Mouse (Mus musculus): ENCODE data around the gene Olfml2a.

The Olfml2a gene

DNA sequence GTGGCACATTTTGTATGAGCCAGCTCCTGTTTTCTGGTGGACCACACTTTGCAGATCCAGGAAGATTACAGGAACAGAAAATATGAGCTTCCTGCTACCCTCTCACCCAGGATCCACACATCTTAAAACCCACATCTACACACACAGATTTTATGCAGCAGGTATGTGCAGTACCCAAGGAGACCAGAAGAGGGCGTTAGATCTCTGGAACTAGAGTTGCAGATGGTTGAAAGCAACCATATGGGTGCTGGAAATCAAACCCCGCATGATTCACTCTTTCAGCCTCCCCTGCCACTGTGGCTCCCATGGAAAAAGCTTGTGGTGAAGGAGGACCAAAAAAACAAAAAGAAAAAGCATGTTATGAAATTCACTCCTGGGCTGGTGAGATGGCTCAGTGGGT lies 7.3 kb downstream of the Olfml2a start:
- DNase-seq: no peak

DNA sequence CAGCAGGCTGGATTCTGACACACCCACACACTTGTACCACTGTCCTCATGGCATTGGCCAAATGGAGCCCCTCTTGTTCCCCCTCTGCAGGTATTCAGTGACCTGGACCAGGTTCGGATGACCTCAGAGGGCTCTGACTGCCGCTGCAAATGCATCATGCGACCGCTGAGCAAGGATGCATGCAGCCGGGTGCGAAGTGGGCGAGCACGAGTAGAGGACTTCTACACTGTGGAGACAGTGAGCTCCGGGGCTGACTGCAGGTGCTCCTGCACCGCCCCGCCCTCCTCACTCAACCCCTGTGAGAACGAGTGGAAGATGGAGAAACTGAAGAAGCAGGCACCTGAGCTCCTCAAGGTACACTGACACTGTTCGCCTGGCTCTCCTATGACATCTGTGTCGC lies 9.6 kb downstream of the Olfml2a start:
- DNase-seq: no peak

DNA sequence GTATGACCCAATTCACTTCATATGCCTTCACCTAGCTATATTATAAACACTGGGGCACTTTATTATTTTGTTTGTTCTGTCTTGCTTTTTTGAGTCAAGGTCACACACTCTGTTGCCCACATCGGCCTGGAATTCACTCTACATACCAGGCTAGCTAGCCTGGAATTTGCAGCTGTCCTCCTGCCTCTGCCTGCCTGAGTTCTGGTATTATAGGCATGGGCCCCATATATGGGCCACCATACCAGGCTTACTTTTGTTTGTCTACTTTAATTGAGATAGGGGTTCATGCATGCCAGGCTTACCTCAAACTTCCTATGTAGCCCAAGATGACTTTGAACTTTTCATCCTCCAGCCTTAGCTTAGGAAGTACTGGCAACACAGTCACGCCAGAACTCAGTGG lies 10.1 kb downstream of the Olfml2a start:
- DNase-seq: no peak

DNA sequence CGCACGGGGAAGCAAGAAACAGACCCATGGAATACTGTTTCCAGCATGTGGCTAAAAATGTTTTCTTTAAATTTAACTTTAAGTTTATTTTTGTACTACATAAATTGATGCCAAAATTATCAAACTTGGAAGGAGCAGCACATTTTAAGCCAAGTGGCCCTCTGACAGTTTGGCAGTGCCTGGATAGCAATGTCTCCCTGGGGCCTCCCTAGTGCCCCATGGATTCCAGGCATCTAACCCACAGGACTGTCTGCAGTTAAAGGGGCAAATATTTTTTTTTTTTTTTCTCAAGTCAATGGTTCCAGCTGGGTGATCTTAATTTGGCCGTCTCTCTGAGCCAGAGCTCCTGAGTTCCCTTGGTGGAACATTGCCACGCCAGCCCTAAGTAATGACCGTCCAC lies 11.4 kb downstream of the Olfml2a start:
- no peak for DNase-seq

DNA sequence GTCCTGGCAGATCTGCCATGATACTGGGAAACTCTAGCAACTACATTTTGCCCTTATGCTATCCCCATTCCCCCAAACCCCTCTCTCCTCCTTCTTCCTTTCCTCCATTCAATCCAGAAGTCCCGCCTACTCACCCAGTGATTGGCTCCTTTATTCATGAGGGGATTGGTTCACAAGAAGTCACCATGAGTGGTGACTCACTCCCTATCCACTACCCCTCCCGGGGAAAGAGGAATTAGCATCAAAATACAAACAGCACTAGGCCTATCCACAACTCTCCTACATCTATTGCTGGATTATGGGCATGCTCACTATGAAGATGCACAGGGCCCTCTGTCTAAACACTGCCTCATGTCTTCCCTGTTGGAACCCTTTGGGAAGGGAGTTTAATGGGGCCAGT lies 12.2 kb downstream of the Olfml2a start:
- DNase-seq: no peak

DNA sequence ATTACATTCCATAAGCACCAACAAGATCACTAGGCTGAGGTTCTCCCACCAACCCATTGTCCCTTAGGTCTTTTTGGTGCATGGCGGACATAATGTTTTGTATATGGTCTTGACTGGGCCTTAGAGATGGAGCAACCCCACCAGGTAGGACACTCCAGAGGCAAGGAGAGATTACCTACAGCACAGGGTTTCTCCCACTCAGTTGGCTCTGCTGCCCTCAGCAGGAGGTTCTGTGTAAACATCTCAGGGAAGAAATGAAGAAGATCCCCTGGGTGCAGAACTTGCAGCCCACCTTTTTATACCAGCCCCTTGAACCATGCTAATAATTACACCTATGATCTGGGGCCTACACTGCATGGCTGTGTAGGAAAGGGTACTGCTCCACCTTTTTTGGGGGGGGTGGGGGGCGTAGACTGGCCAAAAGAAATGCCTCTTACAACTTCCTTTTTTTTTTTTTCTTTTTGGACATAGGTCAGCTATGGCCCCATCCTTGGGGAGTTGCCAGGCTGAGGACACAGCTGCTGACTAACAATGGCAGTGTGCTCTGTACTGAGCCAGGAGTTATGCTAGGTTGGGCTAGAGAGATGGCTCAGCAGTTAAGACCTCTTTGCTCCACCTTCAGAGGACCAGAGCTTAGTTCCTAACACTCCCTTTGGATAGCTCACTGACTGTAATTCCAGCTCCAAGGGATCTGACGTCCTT lies 12.8 kb downstream of the Olfml2a start:
- peak; percentile 34 for DNase-seq

DNA sequence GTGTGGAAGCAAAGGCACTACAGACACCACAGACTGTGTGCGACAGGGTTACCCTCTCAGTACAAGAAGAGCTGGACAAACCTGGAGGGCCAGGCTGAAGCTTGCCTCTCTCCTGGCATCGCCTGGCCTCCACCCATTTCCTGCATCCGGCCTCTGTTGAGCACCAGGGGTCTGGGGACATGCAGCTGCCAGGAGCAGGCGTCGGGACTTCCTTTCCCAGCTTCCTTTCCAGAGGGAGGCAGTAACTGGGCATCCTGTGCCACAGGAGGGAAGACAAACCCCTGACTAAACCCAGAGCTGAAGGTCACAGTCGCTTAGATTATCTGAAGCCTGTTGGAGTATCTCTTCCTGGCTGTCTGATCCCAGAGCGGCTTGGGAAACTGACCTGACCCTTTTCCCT lies 15.8 kb downstream of the Olfml2a start:
- peak; percentile 70 for DNase-seq

DNA sequence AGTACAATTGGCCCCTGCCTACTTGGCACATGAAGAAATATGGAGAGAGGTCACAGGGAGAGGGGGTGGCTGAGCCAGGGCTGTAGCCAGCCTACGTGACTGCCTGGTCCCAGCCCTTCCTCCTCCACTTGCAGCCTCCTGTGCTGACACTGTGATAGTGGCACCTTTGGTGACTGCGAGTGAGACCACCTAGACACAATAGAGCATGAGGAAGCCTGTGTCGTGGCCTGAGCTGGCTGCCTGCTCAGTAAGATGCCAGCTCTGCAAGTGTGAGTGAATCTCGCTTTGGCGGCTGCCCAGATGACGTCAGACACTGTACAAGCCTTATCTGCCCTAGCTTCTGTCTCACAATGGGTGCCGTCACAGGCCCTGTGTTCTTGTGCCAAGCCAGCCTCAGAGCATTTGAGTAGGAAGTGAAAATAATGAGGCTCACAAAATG lies 18.5 kb downstream of the Olfml2a start:
- peak; percentile 91 for DNase-seq

DNA sequence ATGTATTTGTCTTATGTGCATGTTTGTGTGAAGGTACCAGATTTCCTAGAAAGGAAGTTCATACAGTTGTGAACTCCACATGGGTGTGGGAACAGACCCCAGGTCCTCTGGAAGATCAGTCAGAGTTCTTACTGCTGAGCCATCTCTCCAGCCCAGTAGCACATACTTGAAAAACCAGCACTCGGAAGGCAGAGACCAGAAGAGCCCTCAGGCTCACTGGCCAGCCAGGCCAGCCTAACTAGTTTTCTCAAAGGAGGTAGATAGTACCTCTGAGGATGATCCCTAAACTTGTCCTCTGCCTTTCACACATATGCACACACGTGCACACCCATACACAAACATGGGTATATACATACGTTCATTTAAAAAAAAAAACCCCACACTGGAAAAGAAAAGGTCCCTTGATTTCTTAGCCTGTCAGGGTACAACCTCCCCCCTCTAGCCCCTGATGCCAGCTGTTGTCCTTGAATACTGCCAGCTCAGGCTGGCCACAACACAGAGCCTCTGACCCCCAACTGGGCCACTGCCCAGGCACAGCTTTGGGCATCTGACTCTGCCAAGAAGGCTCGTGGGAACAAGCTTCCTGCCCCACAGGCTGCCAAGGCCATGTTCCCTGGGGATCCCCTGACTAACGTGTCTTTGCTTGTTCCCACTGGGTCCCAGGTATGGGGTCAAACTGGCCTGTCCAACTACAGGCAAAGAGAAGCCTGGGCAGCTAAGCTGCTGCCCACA lies 21.5 kb downstream of the Olfml2a start:
- DNase-seq: no peak

DNA sequence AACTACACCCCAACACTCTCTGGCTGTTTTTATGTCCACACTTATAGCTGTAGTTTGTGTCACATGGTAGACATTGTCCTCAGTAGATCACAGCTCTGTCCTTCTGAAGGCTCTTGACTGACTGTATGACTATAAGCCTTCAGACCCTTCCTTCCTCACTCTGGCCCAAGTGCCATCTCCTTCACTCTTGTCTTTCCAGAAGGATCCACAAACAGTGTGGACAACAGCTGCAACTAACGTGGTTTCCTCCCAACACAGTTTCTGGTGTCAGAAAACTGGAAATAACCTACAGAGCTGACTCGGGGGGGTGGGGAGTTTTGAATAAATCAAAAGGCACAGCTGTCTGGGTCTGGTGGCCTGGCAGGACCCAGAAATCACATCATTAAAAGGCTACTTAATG lies 24.3 kb downstream of the Olfml2a start:
- no peak for DNase-seq

DNA sequence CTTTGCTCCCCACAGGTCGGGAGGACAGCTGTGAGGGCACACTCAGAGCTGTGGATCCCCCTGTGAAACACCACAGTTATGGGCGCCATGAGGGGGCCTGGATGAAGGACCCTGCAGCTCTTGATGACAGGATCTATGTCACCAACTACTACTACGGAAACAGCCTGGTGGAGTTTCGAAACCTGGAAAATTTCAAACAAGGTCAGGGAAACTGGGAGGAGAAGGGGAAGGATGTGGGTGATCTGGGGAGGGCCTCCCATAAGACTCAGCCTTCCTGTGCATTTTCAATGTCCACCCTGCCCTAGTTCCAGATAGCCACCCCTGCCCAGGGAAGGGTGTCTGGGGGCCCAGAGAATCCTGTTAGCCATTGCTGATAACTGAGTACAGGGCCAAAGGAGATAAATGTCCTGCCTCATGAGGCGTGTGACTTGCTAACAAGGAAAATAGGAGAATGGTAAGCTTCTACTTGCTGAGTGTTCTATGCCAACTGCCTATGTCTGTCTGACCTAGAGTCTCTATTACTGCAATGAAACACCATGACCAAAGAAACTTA lies 26.0 kb downstream of the Olfml2a start:
- DNase-seq: no peak

DNA sequence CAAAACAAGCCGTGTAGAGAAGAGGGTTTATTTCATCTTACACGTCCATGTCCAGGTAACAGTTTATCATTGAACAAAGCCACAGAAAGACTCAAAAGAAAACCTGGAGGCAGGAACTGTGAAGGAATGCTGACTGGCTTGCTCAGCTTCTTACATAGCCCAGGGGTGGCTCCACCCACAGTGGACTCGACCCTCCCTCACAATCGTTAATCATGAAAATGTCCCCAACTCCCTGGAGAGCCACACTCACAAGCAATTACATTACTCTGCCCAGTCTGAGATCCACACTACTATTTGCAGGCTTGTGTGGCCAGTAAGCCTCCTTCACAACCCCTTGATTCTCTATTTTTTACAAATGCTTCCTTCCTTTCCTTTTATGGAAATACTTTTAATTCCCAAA lies 32.4 kb downstream of the Olfml2a start:
- DNase-seq: no peak

DNA sequence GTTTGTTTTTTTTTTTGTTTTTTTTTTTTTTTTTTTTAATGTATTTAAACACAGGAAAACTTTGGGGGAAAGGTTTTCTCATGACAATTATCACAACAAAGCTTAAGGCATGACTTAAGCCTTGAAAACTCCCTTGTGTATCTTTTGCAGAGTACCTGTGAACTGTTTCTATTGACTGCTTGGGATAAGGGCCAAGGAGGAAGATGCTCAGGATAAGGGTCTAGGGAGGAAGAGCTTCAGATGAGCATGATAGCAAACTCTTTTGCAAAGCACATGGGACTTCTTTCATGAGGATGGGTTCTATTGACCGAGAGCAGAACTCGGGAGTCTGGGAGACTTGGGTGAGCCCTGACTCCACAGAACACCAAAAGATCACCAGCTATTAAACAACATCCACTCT lies 37.9 kb downstream of the Olfml2a start:
- no peak for DNase-seq

DNA sequence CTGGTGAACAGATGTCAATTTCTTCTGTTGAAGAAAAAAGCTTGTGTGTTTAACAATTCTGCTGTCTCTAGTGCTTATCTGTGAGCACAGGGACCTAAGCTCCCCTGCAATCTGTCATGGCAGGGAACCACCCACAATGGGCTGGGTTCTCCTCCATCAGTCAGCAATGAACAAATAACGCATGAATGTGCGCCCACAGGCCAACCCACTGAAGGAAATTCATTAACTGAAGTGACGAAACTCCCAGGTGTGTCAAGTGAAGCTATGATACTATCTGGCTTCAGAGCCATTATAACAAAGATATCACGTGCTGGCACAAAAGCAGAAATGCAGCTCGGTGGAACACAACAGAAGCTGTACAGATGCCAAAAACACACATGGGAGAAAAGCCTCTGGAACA lies 38.3 kb downstream of the Olfml2a start:
- no peak for DNase-seq

DNA sequence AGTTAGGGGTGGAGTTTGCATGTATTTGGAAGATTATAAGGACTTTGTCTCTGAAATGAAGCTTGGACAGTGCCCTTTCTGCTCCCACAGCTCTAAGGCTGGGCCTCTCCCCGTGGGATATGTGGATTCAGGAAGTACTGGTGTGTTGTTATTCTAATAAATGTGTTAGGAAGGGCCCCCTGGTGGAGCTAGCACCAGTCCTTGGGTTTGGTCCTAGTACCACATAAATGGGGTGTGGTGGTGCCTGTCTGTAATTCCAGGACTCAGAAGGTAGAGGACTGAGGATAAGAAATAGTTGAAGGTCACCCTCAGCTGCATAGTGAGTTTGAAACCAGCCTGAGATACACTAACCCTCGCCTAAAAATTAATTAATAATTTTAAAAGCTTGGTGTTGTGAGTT lies 41.4 kb downstream of the Olfml2a start:
- DNase-seq: no peak

DNA sequence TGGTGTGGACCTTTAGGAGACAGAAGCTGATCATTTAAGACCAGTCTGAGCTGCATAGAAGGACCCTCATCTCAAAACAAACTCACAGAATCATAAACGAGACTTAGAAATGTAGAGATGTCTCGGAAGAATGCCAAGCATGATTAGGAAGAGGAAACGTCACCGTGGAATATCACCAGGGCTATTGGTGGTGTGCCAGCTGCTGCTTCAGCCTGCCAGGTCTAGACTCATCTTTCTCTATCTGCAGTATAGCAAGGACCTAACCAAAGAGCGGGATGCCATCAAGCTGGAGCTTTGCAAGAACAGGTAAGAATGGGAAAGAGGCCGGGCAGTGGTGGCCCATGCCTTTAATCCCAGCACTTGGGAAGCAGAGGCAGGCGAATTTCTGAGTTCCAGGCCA lies 41.9 kb downstream of the Olfml2a start:
- DNase-seq: peak; percentile 38

DNA sequence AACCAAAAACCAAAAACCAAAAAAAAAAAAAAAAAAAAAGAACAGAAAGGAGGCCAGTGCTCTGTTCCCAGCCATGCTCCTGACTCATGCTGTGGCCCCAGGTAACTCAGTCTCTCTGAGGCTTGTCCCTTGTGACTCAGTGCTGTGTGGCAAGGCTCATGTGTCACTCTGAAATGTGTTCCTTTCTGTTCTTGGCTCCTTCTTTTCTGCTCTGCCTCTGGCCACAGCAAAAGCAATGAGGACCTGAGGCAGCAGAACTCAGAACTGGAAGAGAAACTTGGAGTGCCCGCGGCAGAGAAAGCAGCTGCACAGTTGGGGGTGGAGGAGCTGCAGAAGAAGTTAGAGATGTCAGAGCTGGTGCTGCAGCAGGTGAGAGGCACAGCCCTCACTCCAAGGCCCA lies 42.4 kb downstream of the Olfml2a start:
- DNase-seq: no peak

DNA sequence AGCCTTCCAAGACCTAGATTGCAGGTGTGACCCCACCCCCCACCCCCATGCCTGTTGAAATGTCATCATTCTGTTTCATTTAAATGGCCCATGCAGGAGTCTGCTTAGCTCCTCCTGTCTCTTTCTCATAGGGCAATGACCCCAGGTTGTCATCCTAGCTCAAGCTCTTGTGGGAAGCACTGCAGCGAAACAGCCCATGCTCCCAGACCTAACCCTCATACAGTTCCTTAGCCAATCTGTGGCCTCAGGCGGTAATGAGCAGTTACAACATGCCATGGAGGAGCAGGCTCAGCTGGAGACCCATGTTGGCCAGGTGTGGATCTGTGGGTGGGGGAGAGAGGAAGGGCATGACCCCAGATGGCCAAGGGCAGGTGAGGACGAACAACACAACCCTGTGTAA lies 43.4 kb downstream of the Olfml2a start:
- no peak for DNase-seq

DNA sequence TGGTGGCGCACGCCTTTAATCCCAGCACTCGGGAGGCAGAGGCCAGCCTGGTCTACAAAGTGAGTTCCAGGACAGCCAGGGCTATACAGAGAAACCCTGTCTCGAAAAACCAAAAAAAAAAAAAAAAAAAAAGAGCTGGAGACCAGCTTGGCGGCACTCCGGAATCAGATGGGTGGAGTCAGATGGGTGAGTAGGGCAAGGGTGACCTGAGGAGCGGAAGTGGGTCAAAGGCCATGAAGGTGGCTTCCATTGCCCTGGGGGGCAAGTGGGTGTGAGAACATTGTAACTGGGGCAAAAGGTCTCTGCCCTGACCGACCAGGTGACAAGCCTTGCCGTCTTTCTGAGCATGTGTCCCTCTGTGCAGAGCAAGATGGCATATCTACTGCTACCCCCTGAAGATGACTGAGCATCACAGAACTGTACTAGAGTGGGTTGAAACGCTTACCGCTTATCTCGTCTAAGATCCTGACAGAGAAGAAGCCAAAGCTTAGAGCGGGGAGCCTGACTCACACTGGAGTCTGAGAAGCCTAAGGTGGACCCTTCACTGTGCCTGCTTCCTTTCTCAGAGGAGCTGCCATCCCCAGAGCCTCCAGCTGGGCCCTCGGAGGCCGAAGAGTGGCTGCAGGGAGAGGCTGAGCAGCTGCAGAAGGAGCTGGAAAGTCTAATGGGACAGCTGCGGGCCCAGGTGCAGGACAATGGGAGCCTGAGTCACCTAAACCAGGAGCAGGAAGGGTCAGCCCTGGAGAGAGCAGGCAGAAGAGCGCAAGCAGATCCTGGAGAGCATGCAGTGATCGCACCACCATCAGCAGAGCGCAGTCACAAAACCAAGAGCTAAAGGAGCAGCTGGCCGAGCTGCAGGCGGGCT lies 44.4 kb downstream of the Olfml2a start:
- DNase-seq: no peak

DNA sequence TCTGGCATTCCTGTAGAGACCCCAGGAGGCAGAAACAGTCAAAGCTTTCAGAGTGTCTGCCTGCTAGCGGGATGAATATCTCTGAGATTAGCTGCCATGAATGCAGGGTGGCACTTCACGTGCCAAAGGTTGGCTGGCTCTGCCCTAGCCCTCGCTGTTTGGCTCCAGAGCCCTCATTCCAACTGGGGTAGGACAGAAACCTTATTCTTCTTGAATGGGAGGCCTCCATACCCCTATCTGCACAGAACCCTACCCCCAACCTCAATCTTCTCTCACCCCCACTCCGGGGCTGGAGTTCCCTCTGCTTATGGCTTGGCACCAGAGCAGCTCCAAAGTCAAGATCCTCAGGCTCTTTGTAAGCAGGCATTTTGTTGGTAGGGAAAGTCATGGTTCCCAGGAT lies 46.1 kb downstream of the Olfml2a start:
- no peak for DNase-seq

DNA sequence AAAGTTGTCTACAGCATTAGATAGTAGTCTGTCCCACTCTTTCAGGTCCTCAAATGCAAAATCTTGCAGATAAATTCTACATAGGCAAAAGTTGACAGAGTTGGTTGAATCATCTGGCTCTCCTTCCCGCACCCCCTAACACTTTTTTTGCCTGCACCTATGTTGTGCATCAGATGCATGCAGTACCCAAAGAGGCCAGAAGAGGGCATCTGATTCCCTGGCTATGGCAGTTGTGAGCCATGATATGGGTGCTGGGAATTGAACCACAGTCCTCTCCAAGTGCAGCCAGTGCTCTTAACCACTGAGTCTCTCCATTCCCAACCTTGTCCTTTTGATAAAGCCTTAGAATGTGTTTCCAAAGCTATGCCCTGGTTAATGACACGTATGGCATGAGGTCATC lies 51.7 kb downstream of the Olfml2a start:
- no peak for DNase-seq

DNA sequence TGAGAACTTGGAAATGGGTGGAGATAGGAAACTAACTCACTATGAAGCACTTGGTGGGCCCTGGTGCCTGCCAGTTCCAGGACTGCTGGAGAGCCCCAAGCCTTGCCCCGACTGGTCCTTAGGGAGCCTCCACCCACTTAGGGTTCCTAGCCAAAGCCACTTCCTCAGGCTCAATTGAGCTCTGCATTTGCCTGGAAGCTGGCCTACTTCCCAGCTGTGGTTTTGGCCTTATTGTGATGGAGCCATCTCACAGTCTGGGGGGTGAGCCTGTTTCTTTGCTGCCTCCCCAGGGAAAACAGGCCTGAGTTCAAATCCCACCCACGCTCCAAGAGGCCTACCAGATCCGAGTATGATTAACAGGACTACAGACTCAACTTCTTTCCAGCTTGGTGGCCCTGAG lies 54.8 kb downstream of the Olfml2a start:
- DNase-seq: peak; percentile 59

DNA sequence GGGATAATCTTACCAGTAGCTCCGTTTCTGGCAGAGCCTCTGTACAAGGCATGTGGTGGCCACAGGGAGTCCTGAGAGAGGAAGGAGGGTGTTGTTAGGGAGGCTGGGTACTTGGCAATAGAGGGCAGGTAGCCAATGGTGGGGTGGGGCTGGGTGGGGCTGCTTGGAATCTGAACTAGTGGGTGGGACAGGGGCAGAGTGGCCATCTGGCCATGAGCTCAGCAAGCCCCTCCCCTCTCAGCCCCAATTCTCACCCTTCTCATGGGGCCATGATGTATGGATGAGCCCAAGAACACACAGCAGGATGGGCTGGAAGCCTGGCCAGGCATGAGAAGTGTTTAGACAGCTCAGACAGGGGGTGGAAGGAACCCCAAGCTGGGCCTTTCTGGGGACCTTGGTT lies 55.6 kb downstream of the Olfml2a start:
- DNase-seq: no peak
